Mouse (Mus musculus) c-Kit-positive CD71-positive TER-119-positive erythroid progenitor cells, embryonic 14.5 days (primary cell): ENCODE results near the gene Vdac2.

Source experiments
- DNase-seq: peaks from one replicate; pipeline ENCODE4 v3.0.0-alpha.2; 2013; ENCODE audit warnings: low spot score

Gene Vdac2

GRCm38 (mm10) chr14:21824938-21825337, at the start of gene Vdac2:
Gene Vdac2 (plus strand): TSS chr14:21825238.
- no peak for DNase-seq

GRCm38 (mm10) chr14:21776201-21776600, 48.8 kb upstream of the Vdac2 start:
- DNase-seq, result no peak

GRCm38 (mm10) chr14:21786500-21786899, 38.5 kb upstream of the Vdac2 start:
- no peak for DNase-seq

GRCm38 (mm10) chr14:21787374-21787773, 37.7 kb upstream of the Vdac2 start:
- DNase-seq, result no peak

GRCm38 (mm10) chr14:21788121-21788520, 36.9 kb upstream of the Vdac2 start:
- DNase-seq, result no peak

GRCm38 (mm10) chr14:21790585-21791251, 34.3 kb upstream of the Vdac2 start:
- DNase-seq, result no peak

GRCm38 (mm10) chr14:21791722-21792121, 33.3 kb upstream of the Vdac2 start:
- DNase-seq, result no peak

- DNase-seq, result no peak
Measured at GRCm38 (mm10) chr14:21792250-21792649, 32.8 kb upstream of the Vdac2 start.

- no peak for DNase-seq
Measured at GRCm38 (mm10) chr14:21800641-21801040, 24.4 kb upstream of the Vdac2 start.

- no peak for DNase-seq
Measured at GRCm38 (mm10) chr14:21801624-21802023, 23.4 kb upstream of the Vdac2 start.

- DNase-seq, result no peak
Measured at GRCm38 (mm10) chr14:21802543-21803206, 22.4 kb upstream of the Vdac2 start.

GRCm38 (mm10) chr14:21806203-21806602, 18.8 kb upstream of the Vdac2 start:
- DNase-seq, result no peak

- DNase-seq, result peak; percentile 70
Measured at GRCm38 (mm10) chr14:21806631-21807160, 18.3 kb upstream of the Vdac2 start.

- no peak for DNase-seq
Measured at GRCm38 (mm10) chr14:21808208-21808922, 16.7 kb upstream of the Vdac2 start.

GRCm38 (mm10) chr14:21809418-21809817, 15.6 kb upstream of the Vdac2 start:
- no peak for DNase-seq

- no peak for DNase-seq
Measured at GRCm38 (mm10) chr14:21811301-21811700, 13.7 kb upstream of the Vdac2 start.

- no peak for DNase-seq
Measured at GRCm38 (mm10) chr14:21811744-21812393, 13.2 kb upstream of the Vdac2 start.

GRCm38 (mm10) chr14:21812590-21813162, 12.4 kb upstream of the Vdac2 start:
- DNase-seq, result peak; percentile 89

GRCm38 (mm10) chr14:21813216-21813615, 11.8 kb upstream of the Vdac2 start:
- DNase-seq, result no peak

- DNase-seq, result no peak
Measured at GRCm38 (mm10) chr14:21813847-21814246, 11.2 kb upstream of the Vdac2 start.

- DNase-seq, result no peak
Measured at GRCm38 (mm10) chr14:21814606-21815005, 10.4 kb upstream of the Vdac2 start.

- DNase-seq, result no peak
Measured at GRCm38 (mm10) chr14:21816255-21816654, 8.8 kb upstream of the Vdac2 start.
